Mouse (Mus musculus): ENCODE measurements around the gene Dynlt1c.
"Not testable (repeated sequence)": the region's sequence is repeated elsewhere in the genome, so short reads cannot be mapped to it uniquely, and the experiment has no call there.

- not testable (repeated sequence) for TF ChIP-seq GATA1, TAL1 (IDR thresholded peaks at IDR 0.05; ENCODE audit: low read length)
Measured at GRCm38 (mm10) chr17:6595776-6596497, 5.5 kb upstream of the Dynlt1c start.
